Mouse (Mus musculus) gastrocnemius, postnatal 14 days (tissue): Measurements from ENCODE around the gene Slc39a12. TPM values are rescaled to one million over a fixed set of nuclear protein-coding genes. Genes with fewer than 3 reads are reported as not detected.

ENCODE experiments used
- total RNA-seq, 2 experiments: library from RNA; stranded (reverse); gene quantifications; 2 replicates each; pipeline ENCODE4 v1.2.3; 2021

Gene Slc39a12
- total RNA-seq, 2 experiments from 2014 or later: 0.62 to 0.78 TPM

Other genes starting within 250 kb of the Slc39a12 start
- under 1 TPM; 0.11 to 0.57 TPM for gene Tmem236, start 213.8 kb upstream of the Slc39a12 start, total RNA-seq
- 10 to 100 TPM; 25.7 to 26.4 TPM for gene Mrc1, start 158.9 kb upstream of the Slc39a12 start, total RNA-seq
- gene Cacnb2, start 214.8 kb downstream of the Slc39a12 start, total RNA-seq: 1 to 10 TPM in 1 of 2 experiments, under 1 TPM in 1; 0.70 to 1.4 TPM